Mouse (Mus musculus) urinary bladder, postnatal 10 days (tissue): ENCODE results near the gene Olfr917.

Source experiments
- DNase-seq: peaks from one replicate; pipeline ENCODE4 v3.0.0; 2022; ENCODE audit warnings: low spot score

The Olfr917 gene

GRCm38 (mm10) chr9:38665742-38666141 lies at the start of gene Olfr917:
Gene Olfr917 (minus strand): TSS chr9:38665842.
- DNase-seq = no peak

GRCm38 (mm10) chr9:38674501-38674900 lies 8.9 kb upstream of the Olfr917 start, which contains the start of gene Olfr918:
Gene Olfr918 (minus strand): TSS chr9:38674601.
- DNase-seq = no peak

GRCm38 (mm10) chr9:38672887-38673286 lies 7.2 kb upstream of the Olfr917 start:
- DNase-seq = no peak

GRCm38 (mm10) chr9:38659775-38660174 lies 5.9 kb downstream of the Olfr917 start, which contains the start of gene Olfr916:
Gene Olfr916 (minus strand): TSS chr9:38659875.
- DNase-seq = no peak

- no peak for DNase-seq
Measured at GRCm38 (mm10) chr9:38632406-38632805, 33.2 kb downstream of the Olfr917 start.
